Mouse (Mus musculus) ES-CJ7 (cell line): ENCODE results near the gene Mapk12.

Source experiments
- DNase-seq: peaks from one replicate; pipeline ENCODE4 v3.0.0; 2011; ENCODE audit warnings: low read depth, low spot score

Mapk12 gene

DNA sequence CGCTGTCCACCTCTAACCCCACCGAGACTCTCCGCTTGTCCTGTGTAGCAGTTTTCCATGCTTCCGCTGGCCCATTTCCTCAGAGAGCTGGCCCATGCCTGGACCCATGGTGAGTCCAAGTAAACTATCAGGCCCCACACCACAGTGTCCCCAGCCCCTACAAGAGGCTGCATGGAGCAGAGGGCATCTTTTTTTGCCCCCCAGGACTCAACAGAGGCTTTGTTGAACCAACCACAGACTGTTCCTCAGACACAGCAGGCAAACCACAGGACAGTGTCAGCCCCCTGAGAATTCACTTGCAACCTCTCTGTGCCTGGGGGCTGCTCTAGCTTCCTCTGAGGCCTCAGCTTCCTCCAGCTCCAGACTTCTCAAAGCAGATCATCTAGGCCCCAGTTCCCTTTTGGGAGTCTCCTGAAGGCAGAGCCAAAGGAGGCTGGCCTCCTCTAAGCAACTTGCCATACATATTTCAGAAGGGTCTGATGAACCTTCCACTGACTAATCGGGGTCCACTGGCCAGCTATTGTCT is 31.1 kb upstream of the Mapk12 start:
- no peak for DNase-seq

DNA sequence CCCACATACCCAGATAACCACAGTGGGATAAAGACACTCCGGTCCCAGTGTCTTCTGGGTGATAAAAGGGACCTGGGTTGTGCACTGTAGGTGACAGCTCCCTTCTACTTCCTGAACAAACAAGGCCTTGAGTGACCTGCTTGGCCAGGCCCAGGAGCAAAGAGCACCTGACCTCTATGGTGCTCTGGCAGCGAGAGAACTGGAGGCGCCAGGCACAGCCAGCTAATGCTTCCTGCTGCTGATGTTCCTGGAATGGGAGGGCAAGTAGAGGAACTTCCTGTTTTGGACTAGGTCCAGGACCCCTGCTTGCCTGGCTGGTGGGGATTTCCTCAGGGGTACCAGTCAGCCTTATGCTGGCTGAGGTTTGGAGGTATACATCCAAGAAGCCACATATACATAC is 29.6 kb upstream of the Mapk12 start:
- no peak for DNase-seq

DNA sequence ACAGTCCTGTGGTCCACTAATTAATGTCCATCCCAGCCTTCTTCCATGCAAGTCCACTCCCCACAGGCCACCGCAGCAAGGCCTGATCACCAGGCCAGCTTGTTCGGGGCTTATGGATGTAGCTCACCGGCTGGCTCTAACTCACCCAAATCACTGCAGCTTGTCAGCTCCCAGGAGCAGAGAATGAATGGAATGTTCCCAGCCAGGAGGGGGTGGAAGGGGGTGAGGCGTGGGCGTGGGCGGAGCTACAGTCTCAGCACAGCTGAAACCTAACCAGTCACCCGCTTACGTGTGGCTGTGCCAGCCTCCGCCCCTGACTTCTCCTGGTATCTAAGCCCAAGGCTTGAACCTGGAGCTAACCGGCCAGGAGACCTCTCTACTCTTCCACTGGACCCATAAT is 28.9 kb upstream of the Mapk12 start:
- DNase-seq, result peak; percentile 89

DNA sequence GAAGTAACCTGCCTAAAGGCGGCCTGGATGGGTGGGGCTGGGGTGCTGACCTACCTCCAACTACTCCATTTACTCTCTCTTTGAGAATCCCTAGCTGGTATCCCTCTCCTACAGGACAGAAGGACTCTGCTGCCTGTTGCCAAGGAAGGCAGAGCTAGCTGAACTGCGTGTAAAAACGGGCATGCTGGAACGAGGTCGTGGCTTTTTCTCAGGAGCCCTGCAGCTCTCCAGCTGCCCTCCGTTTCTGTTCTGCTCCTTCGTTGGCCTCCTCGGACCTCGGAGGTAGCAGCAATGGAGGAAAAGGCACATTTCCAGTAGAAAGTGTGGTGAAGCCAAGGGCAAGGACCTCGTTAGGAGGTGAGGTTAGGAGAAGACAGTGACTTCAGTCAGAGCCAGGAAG is 28.4 kb upstream of the Mapk12 start:
- DNase-seq, result no peak

DNA sequence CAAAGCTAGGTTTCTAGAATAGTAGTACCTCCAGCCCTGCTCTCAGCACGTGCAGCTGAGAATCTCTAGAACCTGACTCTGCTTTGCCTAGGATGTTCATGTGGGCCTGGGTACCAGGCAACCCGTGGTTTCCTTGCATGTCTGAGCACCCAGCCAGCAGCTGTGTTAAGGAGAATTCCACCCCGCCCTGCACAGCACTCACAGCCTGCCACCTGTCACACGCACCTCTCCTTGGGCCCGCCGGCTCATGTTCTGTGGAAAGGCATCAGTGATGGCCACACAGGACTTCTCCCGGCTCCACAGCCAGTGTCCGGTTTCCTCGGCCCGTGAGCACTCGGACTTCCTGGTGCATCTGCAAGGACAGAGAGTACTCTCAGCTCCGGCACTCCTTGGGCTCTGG is 25.0 kb upstream of the Mapk12 start:
- no peak for DNase-seq

DNA sequence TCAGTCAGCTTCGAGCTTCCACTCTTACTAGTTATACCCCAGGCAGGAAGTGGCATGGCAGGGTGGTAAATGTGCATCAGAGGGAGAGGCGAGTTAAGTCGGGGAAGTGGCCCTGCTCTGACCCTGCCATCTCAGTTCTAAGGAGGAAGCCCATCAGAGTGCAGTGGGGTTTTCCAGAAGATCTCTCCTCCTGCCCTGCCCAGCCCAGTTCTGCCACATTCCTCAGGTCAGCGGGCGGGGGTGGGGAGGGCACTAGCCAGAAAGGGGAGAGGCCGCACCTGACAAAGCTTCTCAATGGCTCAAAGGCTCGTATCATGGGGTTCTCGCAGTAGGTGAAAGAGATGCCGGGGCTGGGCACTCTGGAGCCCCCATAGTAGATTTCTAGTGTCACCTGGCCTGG is 20.9 kb upstream of the Mapk12 start:
- no peak for DNase-seq

- no peak for DNase-seq
These were observed 18.0 kb upstream of the Mapk12 start for GRCm38 (mm10) chr15:89158516-89158915.

GRCm38 (mm10) chr15:89157954-89158353 is 17.5 kb upstream of the Mapk12 start:
- peak; percentile 94 for DNase-seq

DNA sequence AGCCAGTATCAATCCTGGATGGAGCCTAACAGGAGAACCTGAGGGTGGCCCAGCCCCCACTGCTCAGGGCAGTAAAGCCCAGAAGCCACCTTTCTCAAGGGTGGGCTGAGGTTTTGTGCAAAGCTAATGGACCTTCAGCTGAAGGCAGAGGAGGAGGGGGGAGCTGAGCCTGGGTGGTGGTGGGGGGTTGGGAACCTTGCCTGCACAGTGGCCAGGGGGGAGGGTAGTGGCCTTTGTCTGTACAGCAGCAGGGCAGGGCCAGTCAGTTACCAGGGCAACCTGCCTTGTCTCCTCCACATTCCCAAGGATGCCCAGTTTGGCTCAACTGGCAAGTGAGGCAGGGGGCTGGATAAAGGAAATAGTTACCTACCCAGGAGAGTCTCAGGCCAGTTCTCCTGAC is 11.8 kb upstream of the Mapk12 start:
- DNase-seq, result peak; percentile 47

GRCm38 (mm10) chr15:89150041-89150390 is 9.5 kb upstream of the Mapk12 start:
- peak; percentile 81 for DNase-seq

- peak; percentile 53 for DNase-seq
These were observed 9.0 kb upstream of the Mapk12 start, which contains the start of gene Mapk11 for GRCm38 (mm10) chr15:89149271-89150040. Mapk11 (minus strand) TSS chr15:89149628.

DNA sequence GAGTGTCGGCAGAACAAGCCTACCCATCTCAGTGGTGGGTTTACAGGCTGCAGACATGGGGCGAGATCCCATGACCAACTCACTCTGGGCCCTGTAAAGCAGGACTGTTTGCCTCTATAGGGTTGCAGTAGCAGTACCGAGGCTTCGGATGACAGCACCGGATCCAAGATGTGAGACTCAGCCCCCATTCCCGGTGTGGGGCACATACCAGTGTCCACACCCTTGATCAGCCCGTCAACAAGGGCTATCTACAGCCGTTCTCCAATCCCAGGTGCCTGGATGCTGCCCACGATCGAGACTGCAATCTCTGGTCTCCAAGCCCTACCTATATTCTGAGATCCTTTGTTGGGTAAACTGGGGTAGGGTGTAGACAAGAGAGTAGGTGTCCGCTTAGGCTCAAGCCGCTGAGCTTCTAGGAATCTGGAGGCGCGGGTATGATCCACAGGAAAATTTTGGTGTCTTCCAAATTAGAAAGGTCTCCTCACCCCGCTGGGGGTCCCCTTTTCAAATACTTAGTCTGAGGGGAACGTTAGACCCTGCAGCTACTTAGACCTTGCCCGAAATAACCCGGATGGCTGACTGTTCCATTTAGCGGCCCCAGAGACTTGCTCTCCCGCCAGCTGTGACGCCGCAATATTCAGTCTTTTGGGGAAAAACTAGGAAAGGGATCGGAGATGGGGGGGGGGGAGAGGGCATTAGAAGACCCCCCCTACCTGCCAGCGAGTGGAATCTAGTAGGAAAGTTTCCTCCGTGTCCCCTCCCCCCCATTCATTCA is 8.2 kb upstream of the Mapk12 start:
- DNase-seq, result no peak

DNA sequence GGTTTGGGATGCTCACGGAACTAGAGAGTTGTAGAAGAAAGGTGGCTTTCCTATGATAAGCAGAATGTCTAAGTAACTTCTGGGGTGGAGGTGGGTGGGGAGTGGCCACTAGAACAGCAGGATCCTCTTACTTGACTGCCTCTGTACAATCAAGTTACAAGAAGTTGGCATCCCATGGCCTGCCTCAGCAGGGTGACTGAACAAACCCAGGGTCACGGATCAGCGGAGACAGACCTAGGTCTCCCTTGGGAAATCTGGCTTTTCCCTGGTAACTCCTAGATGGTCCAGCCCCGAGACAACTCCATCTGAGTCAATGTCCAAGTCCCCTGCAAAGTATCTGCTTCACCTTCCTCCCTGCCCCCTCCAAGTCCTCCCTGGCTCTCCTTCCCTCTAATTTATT is 7.4 kb upstream of the Mapk12 start:
- DNase-seq, result no peak

GRCm38 (mm10) chr15:89147456-89147855 is 7.0 kb upstream of the Mapk12 start:
- no peak for DNase-seq

DNA sequence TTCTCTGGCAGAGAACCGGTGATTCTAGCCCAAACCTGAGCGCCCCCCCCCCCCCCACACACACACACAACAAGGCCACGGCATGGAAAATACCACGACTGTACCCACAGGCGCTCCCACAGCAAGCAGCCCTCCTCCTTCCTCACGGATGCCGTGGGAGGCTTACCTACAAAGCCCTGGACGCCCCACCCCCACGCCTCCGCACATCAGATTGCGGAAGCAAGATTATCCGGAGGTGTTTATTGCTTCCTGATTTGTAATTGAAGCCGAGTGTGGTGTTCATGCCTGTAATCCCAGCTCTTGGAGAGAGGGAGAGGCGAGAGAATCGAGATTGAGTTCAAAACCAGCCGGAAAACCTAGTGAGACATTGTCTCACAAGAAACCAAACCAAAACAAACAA is 6.5 kb upstream of the Mapk12 start:
- no peak for DNase-seq

DNA sequence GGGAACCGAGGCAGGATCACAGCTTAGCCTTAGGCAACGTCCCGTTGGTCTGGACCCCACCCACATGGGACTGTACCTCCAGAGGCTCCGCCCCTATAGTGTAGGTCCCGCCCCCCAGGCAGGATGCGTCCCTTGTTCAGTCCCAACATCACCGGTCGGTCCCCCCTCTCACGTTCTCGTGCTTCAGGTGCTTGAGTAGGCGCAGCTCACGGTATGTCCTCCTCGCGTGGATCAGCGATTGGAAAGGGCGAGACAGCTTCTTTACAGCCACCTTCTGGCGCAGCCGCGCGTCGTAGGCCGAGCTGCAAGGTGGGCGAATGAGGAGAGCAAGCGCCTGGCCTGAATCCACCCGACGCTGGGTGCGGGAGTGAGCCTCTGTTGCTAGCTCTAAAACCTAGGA is 6.0 kb upstream of the Mapk12 start:
- DNase-seq, result peak; percentile 76

- DNase-seq, result no peak
These were observed 5.4 kb upstream of the Mapk12 start for GRCm38 (mm10) chr15:89145813-89146350.

- no peak for DNase-seq
These were observed 4.5 kb upstream of the Mapk12 start for GRCm38 (mm10) chr15:89144965-89145364.

DNA sequence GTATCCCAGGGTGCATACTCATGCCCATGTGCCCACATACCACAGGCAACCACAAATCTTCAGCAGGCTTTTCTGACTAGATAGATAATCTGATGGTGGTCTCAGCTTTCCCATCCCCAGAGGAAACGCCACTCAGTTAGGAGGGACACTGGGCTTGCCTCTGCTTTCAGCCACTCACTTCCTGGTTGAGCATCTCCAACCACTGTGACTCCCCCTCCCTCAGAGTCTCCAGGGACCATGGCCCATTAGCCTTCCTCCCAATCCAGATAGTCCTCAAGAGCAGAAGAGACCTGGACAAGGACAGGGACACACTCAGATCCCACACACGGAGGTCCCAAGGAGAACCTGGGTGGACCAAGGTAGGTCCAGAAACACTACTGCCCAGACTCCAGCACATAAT is 2.6 kb upstream of the Mapk12 start:
- no peak for DNase-seq

DNA sequence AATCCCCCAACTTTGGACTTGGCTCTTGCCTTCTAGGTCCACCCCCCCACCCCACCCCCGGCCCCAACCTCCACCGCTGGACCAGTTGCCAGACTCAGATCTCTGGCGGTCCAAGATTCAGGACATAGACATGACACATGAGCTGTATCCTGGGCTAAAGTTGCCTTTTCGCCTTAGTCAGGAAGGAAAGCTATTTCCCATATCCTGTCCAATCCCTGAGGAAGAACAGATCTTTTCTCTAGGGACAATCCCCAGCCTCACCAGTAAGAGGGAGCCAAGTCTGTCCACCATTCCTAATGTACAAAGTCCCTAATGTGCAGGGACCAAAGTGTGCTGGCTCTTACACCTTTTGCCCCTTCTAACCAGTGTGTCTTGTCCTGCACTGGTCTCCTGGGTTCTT is 1.4 kb upstream of the Mapk12 start:
- no peak for DNase-seq

- no peak for DNase-seq
These were observed 940 bp upstream of the Mapk12 start for GRCm38 (mm10) chr15:89141443-89141842.

GRCm38 (mm10) chr15:89140048-89140658 is 350 bp downstream of the Mapk12 start:
- no peak for DNase-seq
